Mouse (Mus musculus) adrenal gland, postnatal 36 days (tissue): ENCODE measurements around the gene Mapt. TPM values are rescaled to one million over a fixed set of nuclear protein-coding genes. Genes with fewer than 3 reads are reported as not detected.

Experiments used
- DNase-seq, 2 experiments: peaks; one replicate each; pipeline ENCODE4 v3.0.0; 2021; ENCODE audit warnings: mixed read lengths in 1 of 2
- total RNA-seq, 2 experiments: library from RNA; stranded (reverse); gene quantifications; 2 replicates each; pipeline ENCODE4 v1.2.3; 2021

Mapt gene
- total RNA-seq, 2 experiments from 2014 or later = 104 to 156 TPM

DNA sequence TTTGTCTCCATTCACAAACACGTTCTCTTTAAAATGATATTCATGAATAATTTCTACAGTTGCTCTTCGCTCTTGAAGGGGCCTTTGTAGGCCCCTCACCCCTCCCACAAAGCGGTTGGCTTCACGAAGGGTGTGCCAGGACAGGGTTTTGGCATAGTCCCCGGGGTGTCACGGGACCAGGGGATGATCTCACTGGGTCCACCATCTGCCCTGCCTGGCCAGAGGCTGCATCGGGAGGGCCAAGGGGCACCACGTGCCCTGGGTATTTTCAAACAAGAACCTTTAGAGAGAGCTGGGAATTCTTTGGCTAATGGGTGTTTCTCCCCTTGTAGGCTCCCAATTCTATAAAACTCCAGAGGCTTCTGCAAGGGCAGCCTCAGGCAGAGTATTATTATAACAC, 41.2 kb downstream of the Mapt start:
- peak; percentile 88 to 89 for DNase-seq

DNA sequence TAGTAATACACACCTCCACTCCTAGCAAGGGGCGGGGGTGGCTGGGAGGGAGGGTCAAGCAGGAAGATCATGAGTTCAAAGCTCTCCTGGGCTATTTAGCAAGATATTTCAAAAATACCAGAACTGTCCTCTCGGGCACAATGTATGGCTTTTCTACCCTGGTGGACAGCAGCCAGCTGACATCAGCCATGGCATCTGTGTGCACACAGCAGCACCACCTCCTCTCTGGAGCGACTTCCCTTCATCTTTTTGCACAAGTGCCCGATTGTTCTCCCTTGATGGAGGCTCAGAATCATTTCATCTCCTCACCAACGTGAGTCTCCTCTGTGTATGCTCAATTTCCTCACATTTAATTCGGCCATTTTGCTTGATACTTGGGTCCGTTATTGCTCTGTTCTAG, 44.6 kb downstream of the Mapt start:
- no peak for DNase-seq

DNA sequence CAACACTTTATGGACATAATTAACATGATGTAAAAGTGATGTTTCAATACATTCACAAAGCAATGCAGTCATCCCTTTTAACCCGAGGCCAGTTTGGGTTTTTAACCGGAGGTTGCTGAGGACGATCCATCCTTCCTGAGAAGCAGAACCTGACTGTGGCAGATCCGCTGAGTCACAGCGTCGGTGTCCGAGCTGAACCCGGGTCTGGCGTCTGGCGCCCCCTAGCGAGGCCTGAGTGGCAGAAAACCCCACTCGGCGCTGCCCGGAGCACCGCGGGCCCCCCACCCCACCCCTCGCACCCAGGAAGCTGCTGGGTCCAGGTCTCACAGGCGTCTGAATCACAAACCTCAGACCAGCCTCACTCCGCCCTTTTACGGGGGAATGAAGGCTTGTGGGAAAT, 47.0 kb downstream of the Mapt start:
- DNase-seq = peak; percentile 90 to 92

DNA sequence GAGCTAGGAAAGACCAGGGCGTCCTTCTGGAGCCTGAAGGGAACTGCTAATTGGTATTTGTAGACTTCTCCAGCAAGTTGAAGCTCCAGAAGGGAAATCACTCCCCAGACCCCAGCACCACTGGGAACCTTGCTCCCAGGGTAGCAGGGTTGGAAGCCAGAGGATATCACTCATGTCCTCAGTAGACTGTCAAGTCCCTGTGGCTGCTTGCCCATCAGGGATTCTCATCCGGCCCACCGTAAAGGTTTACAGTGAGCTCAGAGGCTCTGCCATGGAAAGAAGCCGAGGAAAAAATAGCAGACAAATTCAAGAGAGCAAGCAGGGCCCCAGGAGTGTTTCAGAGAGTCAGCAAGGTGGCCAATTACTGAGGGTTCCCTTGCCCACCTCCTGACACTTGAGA, 47.9 kb downstream of the Mapt start:
- no peak for DNase-seq

DNA sequence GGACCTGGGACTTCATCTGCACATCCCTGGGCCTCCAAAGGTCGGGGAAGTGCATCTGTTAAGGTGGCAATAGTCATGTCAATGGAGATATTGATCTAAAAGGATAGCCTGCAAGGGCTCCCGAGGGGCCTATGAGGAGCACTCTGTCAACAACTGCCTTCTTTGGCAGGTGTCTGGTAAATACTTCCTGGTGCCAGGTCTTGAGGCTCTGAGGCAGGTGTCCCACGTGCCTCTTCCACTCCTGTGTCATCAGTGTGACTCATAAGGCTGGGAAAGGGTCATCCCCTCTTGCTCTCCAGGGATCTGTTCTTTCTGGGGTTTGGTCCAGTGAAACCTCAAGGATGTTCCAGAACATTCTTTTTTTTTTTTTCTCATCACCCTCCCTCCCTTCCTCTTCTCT, 48.3 kb downstream of the Mapt start:
- DNase-seq = no peak

DNA sequence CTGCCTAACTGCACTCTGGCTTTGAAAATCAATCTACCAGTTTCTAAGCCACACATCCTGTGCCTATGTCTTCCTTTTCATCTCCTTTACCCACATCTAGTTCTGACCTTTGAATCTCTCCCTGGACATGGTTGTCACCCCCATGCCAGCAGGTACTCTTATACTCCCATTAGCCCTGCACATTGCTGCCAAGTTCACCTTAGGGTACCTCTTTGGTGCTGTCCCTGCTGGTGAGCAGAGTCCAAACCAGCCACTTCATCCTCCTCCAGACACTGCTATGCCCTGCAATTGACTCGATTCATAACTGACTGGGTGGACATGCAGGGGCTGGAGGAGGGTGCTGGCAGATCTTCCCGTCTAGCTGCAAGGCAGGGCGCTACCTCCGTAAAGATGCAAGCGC, 50.3 kb downstream of the Mapt start:
- no peak for DNase-seq

DNA sequence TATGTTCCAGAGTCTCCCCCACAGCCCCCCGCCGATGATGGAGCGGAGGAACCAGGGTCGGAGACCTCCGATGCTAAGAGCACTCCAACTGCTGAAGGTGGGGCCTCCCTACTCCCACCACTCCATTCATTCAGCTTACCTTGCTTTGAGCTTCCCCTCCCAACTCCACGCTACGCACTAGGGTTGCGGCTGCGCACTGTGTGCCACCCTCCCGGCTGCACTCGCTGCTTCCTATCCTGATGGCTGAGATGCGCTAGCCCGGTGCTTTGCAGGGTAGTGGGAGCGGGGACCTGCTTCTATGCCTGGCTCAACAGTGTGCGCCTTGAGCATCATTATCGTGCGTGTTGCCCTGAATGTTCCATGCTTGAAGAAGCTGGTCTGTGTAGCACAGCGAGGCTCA, 55.9 kb downstream of the Mapt start:
- no peak for DNase-seq

DNA sequence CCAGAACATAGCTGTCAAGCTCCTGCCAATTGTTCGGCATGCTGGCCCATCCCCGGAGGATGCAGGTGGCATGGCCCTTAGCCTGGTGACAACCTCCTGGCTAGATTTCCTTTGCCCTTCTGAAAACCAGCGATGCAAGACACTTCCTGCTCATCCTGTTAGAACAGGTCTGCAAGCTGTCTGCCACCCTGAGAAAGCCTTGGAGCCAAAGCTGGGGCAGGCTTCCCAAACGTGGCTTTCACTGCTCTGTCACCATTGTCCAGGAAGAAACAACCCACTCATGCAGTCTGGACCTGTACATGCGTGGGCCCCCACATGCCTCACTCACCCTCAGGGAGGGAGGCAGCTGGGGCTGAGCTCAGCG, 57.6 kb downstream of the Mapt start:
- no peak for DNase-seq

DNA sequence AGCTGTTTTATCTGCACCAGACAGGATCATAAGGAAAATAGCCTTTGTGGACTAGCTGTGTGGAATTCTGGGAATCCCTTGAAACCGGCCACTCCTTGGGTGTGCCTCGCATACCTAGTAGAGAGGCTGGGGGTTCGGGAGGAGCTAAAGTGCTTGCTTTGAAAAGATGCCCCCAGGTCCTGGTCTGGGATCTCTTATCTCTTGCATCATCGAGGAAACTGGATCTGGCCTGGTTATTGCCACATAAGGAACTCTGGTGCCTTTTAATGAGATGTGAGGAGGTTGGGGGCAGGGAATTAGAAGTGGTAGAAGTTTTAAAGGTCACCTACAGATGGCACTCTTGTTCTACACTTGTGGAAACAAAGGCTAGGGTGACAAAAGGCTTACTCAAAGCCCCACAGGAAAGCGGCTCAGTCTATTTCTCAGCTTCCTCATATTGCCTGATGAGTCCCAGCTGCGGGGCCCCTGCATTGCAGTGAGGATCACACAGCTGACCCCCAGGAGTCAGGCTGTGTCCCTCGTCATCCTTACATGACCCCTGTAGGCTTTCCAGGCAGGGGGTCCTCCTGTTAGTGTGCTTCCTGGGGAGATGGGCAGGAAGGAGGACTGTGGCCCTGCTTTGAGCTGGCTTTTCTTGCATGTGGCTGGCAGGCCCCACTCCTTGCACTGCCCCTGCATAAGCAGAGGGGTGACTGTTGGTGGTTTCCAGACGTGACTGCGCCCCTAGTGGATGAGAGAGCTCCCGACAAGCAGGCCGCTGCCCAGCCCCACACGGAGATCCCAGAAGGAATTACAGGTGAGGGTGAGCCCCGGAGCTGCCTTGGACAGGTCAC, 58.2 kb downstream of the Mapt start:
- peak; percentile 53 to 75 for DNase-seq

DNA sequence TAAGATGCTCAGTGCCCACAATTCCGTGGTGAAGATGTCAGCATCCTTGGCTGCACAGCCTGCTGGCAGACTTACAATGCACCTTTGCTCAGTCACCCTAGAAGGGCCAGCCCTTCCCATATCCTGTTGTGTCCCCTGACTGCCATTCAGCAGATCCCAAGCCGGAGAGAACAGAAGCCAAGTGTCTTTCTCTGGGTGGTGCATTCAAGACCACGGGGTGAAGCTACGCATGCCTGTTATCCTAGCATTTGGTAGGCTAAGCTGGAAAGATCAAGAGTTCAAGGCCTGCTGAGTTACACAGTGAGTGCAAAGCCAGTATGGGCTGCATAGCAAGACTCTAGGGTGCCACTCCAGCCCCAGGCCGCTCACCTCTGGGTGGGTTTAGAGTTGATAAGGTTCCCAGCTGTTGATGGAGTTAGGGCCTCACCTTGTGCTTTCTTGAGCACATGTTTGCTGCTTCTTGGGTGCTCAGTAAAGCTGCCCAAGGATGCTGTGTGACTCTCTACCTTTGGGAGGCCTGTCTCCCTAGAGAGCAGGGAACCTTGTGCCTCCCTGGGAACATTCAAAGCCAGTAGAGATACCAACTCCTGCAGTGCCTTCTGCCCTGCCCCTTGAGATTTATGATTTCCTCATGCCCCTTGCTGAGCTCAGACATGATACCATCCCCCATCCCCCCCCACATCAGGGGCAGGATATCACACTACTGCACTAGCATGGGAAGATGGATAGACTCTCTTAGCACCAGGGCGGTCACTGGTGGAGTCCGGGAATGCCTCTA, 61.4 kb downstream of the Mapt start:
- DNase-seq = no peak

DNA sequence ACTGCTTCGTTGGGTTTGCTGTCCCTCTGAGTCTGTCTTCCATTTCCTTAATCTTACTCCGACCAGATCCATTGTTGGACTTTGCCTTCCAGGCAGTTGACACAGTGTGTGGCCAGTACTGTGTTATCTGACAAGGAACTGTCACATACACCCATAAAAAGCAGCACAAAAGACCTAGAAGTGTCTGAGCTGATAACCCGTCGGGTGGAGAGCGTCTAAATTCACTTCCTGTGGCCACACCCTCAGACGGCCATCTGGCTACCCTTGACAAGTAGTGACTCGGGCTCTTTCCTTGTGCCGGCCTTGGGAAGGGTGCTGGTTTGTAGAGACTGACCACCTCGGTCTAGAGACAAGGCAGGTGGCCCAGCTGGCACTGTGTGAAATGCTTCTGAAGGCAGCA, 62.1 kb downstream of the Mapt start:
- no peak for DNase-seq

DNA sequence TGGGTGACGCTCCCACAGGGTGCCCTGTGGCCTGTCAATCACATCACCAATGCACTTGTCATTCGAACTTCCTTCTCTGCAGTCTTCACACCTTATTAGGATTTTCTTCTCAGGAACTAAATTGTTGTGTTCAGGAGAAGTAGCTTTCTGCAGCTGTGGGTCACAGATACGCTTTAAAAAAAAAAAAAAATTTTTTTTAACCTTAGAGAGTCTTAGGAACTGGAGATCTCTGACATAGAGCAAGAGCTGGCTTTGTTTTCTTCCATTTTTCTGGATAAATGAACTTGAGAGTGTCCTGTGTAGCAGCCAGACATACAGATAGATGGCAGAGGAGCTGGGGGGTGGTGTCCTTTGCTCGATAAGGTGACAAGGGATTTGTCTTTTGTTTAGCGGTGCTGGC, 64.0 kb downstream of the Mapt start:
- no peak for DNase-seq

DNA sequence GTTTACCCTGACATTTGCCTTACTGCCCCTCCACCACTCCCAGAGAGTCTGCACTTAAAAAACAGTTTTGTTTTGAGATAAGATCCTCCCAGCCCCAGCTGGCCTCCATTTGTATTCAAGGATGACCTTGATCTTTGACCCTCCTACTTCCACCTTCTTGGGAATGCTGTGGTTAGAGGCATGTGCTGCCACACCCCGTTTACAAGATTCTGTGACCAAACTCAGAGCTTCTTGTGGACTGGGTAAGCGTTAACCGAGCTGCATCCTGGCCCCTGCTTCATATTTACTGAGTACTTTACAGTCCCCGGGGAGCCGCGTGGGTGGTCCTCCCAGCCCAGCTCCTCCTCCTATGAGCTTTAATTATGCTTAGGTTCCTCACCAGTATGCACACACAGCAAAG, 64.5 kb downstream of the Mapt start:
- DNase-seq = no peak

DNA sequence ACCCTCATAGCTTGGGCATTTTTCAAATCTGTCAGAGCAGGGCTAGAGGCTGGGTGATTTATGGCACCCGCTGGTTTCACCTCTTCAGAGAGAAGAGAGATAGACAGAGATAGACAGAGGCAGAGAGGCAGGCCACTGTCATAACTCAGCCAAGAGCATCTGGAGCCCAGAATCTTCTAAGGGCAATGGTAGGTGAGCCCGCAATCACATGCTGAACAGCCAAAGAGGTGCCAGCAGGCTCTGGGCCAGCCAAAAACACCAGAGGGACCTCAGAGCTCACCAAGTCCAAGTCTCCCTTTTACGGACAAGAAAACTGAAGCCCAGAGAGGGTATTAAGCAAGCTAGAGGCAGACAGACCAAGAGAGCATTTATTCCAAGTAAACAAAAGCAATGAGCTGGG, 66.5 kb downstream of the Mapt start:
- DNase-seq = peak in 1 of 2 experiments; percentile 59

DNA sequence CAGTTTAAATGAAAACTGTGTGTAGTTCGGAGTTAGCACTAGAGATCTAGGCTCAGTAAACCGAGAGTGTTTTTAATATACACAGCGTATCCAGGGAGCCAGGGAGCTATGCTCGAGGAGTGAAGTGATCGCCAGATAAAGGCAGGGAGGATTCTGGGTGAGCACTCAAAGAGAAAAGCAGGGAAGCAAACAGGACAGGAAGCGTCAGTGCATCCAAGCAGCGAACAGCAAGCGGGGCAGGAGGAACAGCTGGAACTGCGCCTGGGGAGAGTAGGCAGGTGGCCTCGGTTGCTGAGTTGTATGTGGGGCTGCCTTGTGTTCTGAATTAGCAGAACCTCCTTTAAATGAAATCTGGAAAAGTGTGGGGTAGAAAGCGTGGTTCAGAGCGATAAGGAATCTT, 71.4 kb downstream of the Mapt start:
- DNase-seq = no peak

DNA sequence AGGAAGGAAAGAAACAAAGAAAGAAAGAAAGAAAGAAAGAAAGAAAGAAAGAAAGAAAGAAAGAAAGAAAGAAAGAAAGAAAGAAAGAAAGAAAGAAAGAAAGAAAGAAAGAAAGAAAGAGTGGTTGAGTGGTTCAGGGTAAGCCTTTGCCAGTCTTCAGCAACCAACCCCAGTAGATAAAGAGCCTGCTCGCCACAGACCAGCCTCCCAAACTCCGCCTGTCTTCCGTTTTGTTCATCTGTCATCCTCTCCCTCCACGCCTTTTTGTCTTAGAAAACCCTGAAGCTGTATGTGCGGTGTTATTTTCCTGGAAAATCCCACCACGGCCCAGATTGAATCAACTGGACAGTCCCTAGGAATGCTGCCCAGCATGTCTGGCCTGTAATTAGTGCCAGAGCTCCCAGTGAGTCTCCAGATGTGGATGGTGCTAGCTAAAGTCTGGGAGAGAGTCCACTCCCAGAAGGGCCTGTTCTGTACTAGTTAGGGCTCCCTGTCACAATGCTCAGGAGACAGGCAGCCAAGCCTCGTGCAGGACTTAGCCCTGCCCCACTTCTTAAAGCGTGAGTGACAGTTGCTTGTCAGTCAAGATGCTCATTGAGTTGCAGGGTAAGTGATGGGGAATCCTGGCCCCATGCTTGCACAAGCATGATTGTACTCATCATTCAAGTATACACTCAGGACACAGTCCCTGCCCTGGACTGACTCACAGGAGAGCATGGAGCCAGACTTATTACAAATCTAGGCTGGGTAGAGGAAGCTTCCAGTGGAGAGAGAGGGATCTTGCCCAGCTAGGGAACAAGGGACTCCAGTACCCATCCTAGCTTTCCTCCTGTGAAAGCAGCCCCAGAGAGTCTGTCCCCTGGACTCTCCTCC, 72.1 kb downstream of the Mapt start:
- peak; percentile 25 to 26 for DNase-seq

DNA sequence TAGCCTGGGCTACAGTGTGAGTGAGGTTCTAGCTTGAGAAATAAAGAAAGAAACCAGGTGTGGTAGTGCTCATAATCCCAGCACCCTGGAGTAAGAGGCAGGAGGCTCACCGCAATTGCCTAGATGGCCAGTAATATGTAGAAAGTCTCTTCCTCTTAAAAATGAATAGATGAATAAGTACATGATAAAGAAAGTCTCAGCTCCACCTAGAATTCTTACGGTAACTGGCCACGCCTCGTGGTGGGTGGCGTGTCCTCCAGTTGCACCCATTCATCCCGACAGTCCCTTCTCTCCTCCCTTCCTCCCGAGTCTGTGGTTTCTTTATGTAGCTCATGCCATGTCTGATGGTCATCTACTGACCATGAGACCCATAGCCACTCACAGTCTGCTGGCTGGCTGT, 74.5 kb downstream of the Mapt start:
- no peak for DNase-seq

DNA sequence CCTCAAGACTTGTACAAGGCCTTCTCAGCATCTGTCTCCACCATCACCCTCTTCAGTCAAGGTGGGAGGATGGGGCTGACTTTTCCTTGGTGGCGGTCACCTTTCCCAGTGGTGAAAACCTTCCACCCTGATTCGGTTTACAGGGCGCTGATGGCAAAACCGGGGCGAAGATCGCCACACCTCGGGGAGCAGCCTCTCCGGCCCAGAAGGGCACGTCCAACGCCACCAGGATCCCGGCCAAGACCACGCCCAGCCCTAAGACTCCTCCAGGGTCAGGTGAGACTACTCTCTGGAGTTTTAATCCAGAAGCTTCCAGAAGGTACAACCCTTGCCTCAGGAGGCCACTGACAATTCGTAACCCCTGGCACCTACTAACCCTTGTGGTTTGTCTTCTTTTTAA, 75.3 kb downstream of the Mapt start:
- peak in 1 of 2 experiments; percentile 35 for DNase-seq

DNA sequence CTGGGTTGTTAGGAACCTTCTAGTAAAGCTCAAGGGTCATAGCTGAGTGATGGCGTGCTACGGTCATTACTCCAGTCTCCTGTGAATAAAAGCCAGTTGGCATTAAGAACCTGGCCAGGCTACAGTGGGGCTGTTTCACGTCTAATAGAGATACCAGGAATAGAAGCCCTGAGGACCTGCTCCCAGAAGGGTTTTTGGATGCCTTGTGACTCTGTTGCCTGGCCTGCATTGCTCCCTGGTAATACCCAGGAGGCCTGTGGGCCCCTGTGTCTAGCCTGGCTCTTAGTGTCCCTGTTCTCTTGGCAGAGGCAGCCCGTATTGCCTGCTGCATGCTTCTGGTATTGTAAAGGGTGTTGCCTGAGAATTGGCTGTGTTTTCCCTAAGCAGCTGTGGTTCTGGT, 75.9 kb downstream of the Mapt start:
- DNase-seq = peak in 1 of 2 experiments; percentile 34

DNA sequence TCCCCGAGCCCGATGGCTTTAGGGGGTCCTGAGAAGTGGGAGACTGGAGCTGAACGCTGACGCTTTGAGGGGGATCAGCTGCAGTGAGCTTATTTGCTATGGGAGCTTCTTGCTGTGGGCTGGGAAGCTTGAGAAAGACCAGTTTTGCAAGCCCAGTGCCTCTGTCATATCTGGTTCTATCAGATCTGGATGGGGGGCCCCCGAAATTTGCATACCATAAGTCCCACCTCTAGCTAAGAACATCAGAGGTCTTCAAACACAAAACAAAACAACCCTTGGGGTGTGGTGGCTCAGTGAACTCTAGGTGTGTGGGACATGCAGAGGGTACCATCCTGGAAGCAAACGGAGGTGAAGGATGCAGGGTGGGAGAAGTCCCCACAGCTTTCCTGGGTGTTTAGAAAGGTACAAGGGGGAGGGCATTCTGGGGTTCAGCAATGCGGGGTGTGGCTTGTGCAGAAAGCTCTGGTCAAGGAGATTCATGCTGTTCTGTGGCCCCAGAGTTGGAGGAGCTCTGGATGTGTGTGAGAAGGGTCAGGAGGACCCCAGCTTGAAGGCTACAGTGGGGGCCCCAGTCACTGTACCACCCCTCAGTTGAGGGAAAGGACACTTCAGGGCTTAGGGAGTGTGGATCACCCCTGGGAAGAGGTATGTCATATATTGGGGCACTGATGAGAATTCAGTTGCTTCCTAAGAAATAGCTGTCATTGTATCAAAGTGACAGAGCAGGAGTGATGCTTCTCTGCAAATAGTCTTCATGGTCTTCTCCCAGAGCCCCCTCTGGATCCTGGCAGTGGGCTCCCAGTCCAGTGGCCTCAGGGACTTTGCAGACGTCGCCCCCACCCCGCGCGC, 78.4 kb downstream of the Mapt start:
- DNase-seq = no peak

DNA sequence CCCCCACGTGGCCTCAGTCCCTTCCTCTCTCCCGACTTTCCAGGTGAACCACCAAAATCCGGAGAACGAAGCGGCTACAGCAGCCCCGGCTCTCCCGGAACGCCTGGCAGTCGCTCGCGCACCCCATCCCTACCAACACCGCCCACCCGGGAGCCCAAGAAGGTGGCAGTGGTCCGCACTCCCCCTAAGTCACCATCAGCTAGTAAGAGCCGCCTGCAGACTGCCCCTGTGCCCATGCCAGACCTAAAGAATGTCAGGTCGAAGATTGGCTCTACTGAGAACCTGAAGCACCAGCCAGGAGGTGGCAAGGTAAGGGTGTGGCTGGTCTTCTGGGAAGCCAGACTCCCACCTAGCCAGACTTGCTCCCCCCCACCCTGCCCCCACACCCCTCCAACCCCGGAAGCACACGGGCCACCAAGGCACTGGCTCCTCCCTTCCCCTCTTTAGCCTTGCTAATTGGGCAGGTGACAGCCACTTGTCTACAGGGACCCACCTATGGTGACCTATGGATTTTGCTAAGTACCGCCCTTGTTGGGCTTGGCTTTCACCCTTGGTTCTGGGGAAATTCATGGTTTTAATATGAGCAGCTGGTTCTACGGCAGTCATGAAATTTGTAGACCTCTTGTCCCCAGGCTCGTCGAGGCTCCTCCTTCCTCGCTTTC, 79.2 kb downstream of the Mapt start:
- no peak for DNase-seq
